Comparison of ENCODE assay signal across 18 mouse cellular contexts in the genomic region with DNA sequence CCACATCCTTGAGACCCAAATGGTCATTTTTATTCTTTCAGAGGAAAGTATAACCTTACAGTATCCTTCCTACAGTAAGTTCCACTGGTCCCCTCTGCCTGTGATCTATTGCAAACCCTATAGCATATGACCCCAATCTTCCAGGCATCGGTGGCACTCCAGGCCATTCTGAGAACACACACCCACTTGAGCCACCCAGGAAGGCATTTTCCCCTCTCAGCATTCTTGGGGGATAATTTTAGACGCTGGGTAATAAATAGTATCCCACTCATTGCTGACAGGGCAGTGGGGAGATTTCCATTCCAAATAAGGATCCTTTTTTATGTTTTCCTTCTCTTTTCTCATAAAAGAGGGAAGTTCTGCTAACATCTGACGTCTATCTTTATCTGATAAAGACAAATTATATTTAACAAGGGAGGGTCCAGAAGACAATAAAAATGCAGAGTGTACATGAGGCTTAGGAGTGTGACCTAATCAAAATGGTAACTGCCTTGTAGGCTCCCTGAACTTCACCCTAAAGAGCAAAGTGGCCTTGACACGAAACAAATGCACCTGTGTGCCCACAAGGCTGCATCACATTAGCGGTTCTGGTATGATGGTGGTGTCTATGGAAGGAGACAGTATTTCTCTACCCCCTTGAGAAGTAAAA.
DNase-seq lines count a peak whose midpoint lies in the region; ATAC-seq and TF ChIP-seq lines count a peak whose summit lies in the region.
"Had no signal": no experiment of that assay in that cellular context is flagged by ENCODE, and none has a peak within 500 bp of the region (broad histone marks: within the 10 kb centered on the region; RNA-seq: fewer than 3 reads in every experiment).

No protein-coding gene starts in this region.

- TF ChIP-seq POLR2A in bone marrow macrophage, adult 2 months (IDR thresholded peaks at IDR 0.05; ENCODE audit: borderline replicate concordance, low read depth, low read length), result no peak

- H3K9me3 ChIP-seq in heart, embryonic 11.5 days (replicated peaks; ENCODE audit: control insufficient read depth, low read length), result no peaks in the 10 kb centered on the region
- no peaks in the 10 kb centered on the region for H3K9me3 ChIP-seq in intestine, embryonic 15.5 days
- H3K9me3 ChIP-seq in lung, postnatal 0 days (ENCODE audit: low read length), result no peaks in the 10 kb centered on the region
- H3K9me3 ChIP-seq: G1E; limb, embryonic 12.5 days had no signal

- H3K27ac ChIP-seq in heart, embryonic 11.5 days (ENCODE audit: low read depth, low read length), result peak overlapping the region; percentile 13; the same call in 1 of the 2 replicates
- peak overlapping the region; percentile 98 for H3K27ac ChIP-seq in bone marrow macrophage, adult 2 months (ENCODE audit: insufficient read depth, low read depth, low read length)
- H3K27ac ChIP-seq in intestine, embryonic 15.5 days, result no peak overlapping the region
- H3K27ac ChIP-seq in lung, postnatal 0 days (ENCODE audit: low read length), result no peak overlapping the region
- H3K27ac ChIP-seq: hindbrain, embryonic 14.5 days; left cerebral cortex, adult 2 months; limb, embryonic 12.5 days; liver, embryonic 14.5 days had no signal

- H3K4me3 ChIP-seq in heart, embryonic 11.5 days (ENCODE audit: low read depth, low read length), result no peak overlapping the region
- no peak overlapping the region for H3K4me3 ChIP-seq in bone marrow macrophage, adult 2 months (ENCODE audit: insufficient read depth, low read length)
- H3K4me3 ChIP-seq in intestine, embryonic 15.5 days (replicated peaks), result no peak overlapping the region
- H3K4me3 ChIP-seq in lung, postnatal 0 days (ENCODE audit: low read depth, low read length), result no peak overlapping the region
- H3K4me3 ChIP-seq: left cerebral cortex, adult 2 months; limb, embryonic 12.5 days had no signal

- peaks cover 4% of the 10 kb centered on the region; the same call in 1 of the 2 replicates for H3K4me1 ChIP-seq in heart, embryonic 11.5 days (ENCODE audit: control insufficient read depth, insufficient read depth, low read length)
- peaks cover 58% of the 10 kb centered on the region for H3K4me1 ChIP-seq in bone marrow macrophage, adult 2 months (ENCODE audit: control insufficient read depth, insufficient read depth, low read length)
- peaks cover 4% of the 10 kb centered on the region; the same call in 1 of the 2 replicates for H3K4me1 ChIP-seq in intestine, embryonic 15.5 days (replicated peaks)
- no peaks in the 10 kb centered on the region for H3K4me1 ChIP-seq in lung, postnatal 0 days (ENCODE audit: insufficient read depth, low read depth, low read length)

- no peak overlapping the region for H3K9ac ChIP-seq in heart, embryonic 11.5 days (ENCODE audit: low read depth, low read length)
- H3K9ac ChIP-seq in intestine, embryonic 15.5 days, result no peak overlapping the region
- no peak overlapping the region for H3K9ac ChIP-seq in lung, postnatal 0 days (replicated peaks; ENCODE audit: low read depth)
- H3K9ac ChIP-seq: hindbrain, embryonic 14.5 days; limb, embryonic 12.5 days; liver, embryonic 14.5 days had no signal

- no peak for ATAC-seq in heart, embryonic 11.5 days (replicated peaks; ENCODE audit: insufficient number of reproducible peaks, low FRiP score, low TSS enrichment)
- peak; percentile 67 for ATAC-seq in intestine, embryonic 15.5 days
- ATAC-seq in lung, postnatal 0 days, result no peak
- no peak for ATAC-seq in inflammation-experienced regulatory T-cells, adult 6 months

- no peak overlapping the region for H3K4me2 ChIP-seq in heart, embryonic 11.5 days
- no peak overlapping the region for H3K4me2 ChIP-seq in intestine, embryonic 15.5 days (replicated peaks)
- no peak overlapping the region for H3K4me2 ChIP-seq in lung, postnatal 0 days (replicated peaks; ENCODE audit: low read depth, low read length)
- H3K4me2 ChIP-seq: hindbrain, embryonic 14.5 days; limb, embryonic 12.5 days had no signal

- H3K27me3 ChIP-seq in heart, embryonic 11.5 days (ENCODE audit: control insufficient read depth, insufficient read depth, low read length), result no peaks in the 10 kb centered on the region
- H3K27me3 ChIP-seq in intestine, embryonic 15.5 days (replicated peaks), result no peaks in the 10 kb centered on the region
- no peaks in the 10 kb centered on the region for H3K27me3 ChIP-seq in lung, postnatal 0 days (replicated peaks; ENCODE audit: insufficient read depth, low read length)
- H3K27me3 ChIP-seq: limb, embryonic 12.5 days had no signal

- peaks cover 3% of the 10 kb centered on the region; the same call in 1 of the 2 replicates for H3K36me3 ChIP-seq in heart, embryonic 11.5 days (ENCODE audit: control insufficient read depth, insufficient read depth, low read length)
- H3K36me3 ChIP-seq in intestine, embryonic 15.5 days, result 0 out of 2 replicates have a peak, but pooled peaks cover 2% of the 10 kb centered on the region
- H3K36me3 ChIP-seq in lung, postnatal 0 days (ENCODE audit: insufficient read depth, low read length), result peaks cover 22% of the 10 kb centered on the region
- H3K36me3 ChIP-seq: G1E had no signal

- 68% methylated on average over 5 of the region's 5 CpGs for WGBS in heart, embryonic 11.5 days (ENCODE audit: insufficient replicate concordance)
- 56% methylated on average over 5 of the region's 5 CpGs for WGBS in intestine, embryonic 15.5 days
- WGBS in lung, postnatal 0 days, result 76% methylated on average over 5 of the region's 5 CpGs

- no peak for DNase-seq in heart, postnatal 14 days
- DNase-seq in brain, adult 2 months (ENCODE audit: low read depth, low spot score), result peak; percentile 35
- no peak for DNase-seq in lung, postnatal 0 days (ENCODE audit: low spot score)
- DNase-seq: adrenal gland, postnatal 36 days; cerebellum, adult 9-11 months; gastrocnemius, postnatal 25 days; kidney, adult 18-20 months; kidney, postnatal 25 days; lung, postnatal 10 days had no signal

- no peak for TF ChIP-seq EP300 in lung, postnatal 0 days (IDR thresholded peaks at IDR 0.05)

- TF ChIP-seq CTCF in bone marrow macrophage, adult 2 months (IDR thresholded peaks at IDR 0.05; ENCODE audit: low read depth, low read length), result no peak
- TF ChIP-seq CTCF in lung, postnatal 0 days (IDR thresholded peaks at IDR 0.05), result no peak

- intact Hi-C loops in heart, postnatal 14 days (cut with DNase I), result no loop called here

Comparison
In these comparisons a context has a peak if more than half of its experiments do, and no peak if none do; other contexts are left out.
1. H3K27ac ChIP-seq: peak in heart, embryonic 11.5 days (single experiment) and bone marrow macrophage, adult 2 months (single experiment); none in intestine, embryonic 15.5 days (single experiment) and lung, postnatal 0 days (single experiment).